Mouse (Mus musculus) lung, adult 2 months (tissue): ENCODE results near the gene Myo3b.

ENCODE experiments used
- CTCF ChIP-seq: fragments of 200-500 bp; IDR thresholded peaks from 2 replicates; pipeline ENCODE4 v1.5.1; 2011; ENCODE audit warnings: mild to moderate bottlenecking, low read length, control low read depth; ENCODE audit not compliant: insufficient read depth
- POLR2A ChIP-seq: fragments of 200-500 bp; IDR thresholded peaks from 2 replicates; pipeline ENCODE4 v1.6.1; 2011; ENCODE audit warnings: low read depth, mild to moderate bottlenecking, control low read depth, low read length, borderline replicate concordance; ENCODE audit errors: extremely low read depth

DNA sequence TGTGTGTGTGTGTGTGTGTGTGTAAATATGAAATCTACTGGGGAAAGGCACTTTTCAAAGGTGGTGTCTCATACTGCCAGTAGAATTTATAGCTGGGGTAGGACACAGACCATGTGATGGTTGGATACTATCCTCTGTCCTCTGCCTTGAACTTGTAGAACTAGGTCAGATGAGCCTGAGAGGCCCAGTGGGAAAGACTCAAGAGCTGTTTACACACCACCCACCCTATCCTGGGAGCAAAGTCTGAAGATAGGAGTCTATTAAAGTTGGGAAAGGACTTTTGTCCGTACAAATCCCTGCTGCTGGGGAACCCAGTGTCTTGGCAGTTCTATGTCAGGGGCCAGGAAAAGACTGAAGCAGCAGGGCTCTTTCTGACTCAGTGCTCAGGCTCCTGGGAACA is 3.6 kb upstream of the Myo3b start:
- TF ChIP-seq POLR2A (no peak), CTCF (no peak)
